Mouse (Mus musculus) hindbrain, embryonic 10.5 days (tissue): ENCODE results near the gene Gm17268. TPM values are rescaled to one million over a fixed set of nuclear protein-coding genes. Genes with fewer than 3 reads are reported as not detected.

ENCODE experiments used
- DNase-seq: peaks from one replicate; pipeline ENCODE4 v3.0.0-alpha.2; 2017; ENCODE audit warnings: low spot score
- H3K27ac ChIP-seq: fragments of 300-500 bp; sonication (generic); 2 replicates; pipeline ENCODE4 v1.5.1; 2016; ENCODE audit warnings: mild to moderate bottlenecking, moderate library complexity
- H3K27me3 ChIP-seq: fragments of 300-500 bp; sonication (generic); 2 replicates; pipeline ENCODE4 v1.6.1; 2016; ENCODE audit warnings: mild to moderate bottlenecking; ENCODE audit not compliant: poor library complexity, insufficient read depth, severe bottlenecking
- H3K36me3 ChIP-seq: fragments of 300-500 bp; sonication (generic); 2 replicates; pipeline ENCODE4 v1.6.1; 2016; ENCODE audit warnings: mild to moderate bottlenecking, moderate library complexity
- H3K4me1 ChIP-seq: fragments of 300-500 bp; sonication (generic); replicated peaks from 2 replicates; pipeline ENCODE4 v1.6.1; 2016; ENCODE audit warnings: mild to moderate bottlenecking
- H3K4me3 ChIP-seq: fragments of 300-500 bp; sonication (generic); 2 replicates; pipeline ENCODE4 v1.5.1; 2016; ENCODE audit warnings: mild to moderate bottlenecking, moderate library complexity
- H3K9me3 ChIP-seq: fragments of 300-500 bp; sonication (generic); 2 replicates; pipeline ENCODE4 v1.6.1; 2016; ENCODE audit warnings: mild to moderate bottlenecking, moderate library complexity
- WGBS: fragments of 180-500 bp; shearing (Covaris S2); methylation state at CpG from one replicate; pipeline ENCODE4 v1.1.7; 2016; 5-methylcytosine and 5-hydroxymethylcytosine counted together
- polyA plus RNA-seq: library from polyadenylated mRNA; unstranded; fragments of >200 nt; fragmentation: Nextera tagmentation; extraction: Ambion mirVana; gene quantifications from 2 replicates; pipeline ENCODE4 v1.2.1, GENCODE M21; 2016

Gene Gm17268
- polyA plus RNA-seq, 1 experiment from 2014 or later, result not detected

- no peaks in the 10 kb centered on the region for H3K4me1 ChIP-seq
- no peaks in the 10 kb centered on the region for H3K36me3 ChIP-seq
- no peak overlapping the region for H3K4me3 ChIP-seq
- no peak overlapping the region for H3K27ac ChIP-seq
- DNase-seq, result peak; percentile 78
- H3K27me3 ChIP-seq, result no peaks in the 10 kb centered on the region
- 74% methylated on average over 10 of the region's 10 CpGs for WGBS
- no peaks in the 10 kb centered on the region for H3K9me3 ChIP-seq
Observed at GRCm38 (mm10) chr11:81996172-81996841, 42.1 kb downstream of the Gm17268 start.

GRCm38 (mm10) chr11:81983146-81983545, 55.2 kb downstream of the Gm17268 start:
- Histone ChIP-seq H3K9me3 (no peaks in the 10 kb centered on the region), H3K36me3 (no peaks in the 10 kb centered on the region), H3K27ac (no peak overlapping the region), H3K4me1 (peaks cover 10% of the 10 kb centered on the region), H3K4me3 (no peak overlapping the region), H3K27me3 (no peaks in the 10 kb centered on the region)
- peak; percentile 57 for DNase-seq
- WGBS, result 42% methylated on average over 5 of the region's 5 CpGs

- Histone ChIP-seq H3K4me3 (no peak overlapping the region), H3K27ac (no peak overlapping the region), H3K36me3 (no peaks in the 10 kb centered on the region), H3K4me1 (peaks cover 10% of the 10 kb centered on the region), H3K27me3 (no peaks in the 10 kb centered on the region), H3K9me3 (no peaks in the 10 kb centered on the region)
- DNase-seq, result peak; percentile 35
- WGBS, result 47% methylated on average over 11 of the region's 11 CpGs
Observed at GRCm38 (mm10) chr11:81982191-81982590, 56.2 kb downstream of the Gm17268 start.

Other genes starting within 250 kb of the Gm17268 start
- 0.12 and 0.15 TPM in 2 replicates for gene 5530401A14Rik, start 177.9 kb downstream of the Gm17268 start, polyA plus RNA-seq
- gene Asic2, start 70.1 kb downstream of the Gm17268 start, polyA plus RNA-seq, result 1.6 and 2.6 TPM in 2 replicates
- 0.80 and 1.0 TPM in 2 replicates for gene Ccl2, start 3.0 kb downstream of the Gm17268 start, polyA plus RNA-seq
- gene Ccl7, start 7.2 kb upstream of the Gm17268 start, polyA plus RNA-seq, result 0.21 TPM in 1 of 2 replicates, not detected in the other
- not detected in 2 replicates for gene Ccl11, start 19.3 kb upstream of the Gm17268 start, polyA plus RNA-seq
- 0.56 and 1.3 TPM in 2 replicates for gene Ccl12, start 63.3 kb upstream of the Gm17268 start, polyA plus RNA-seq
- gene Ccl8, start 76.6 kb upstream of the Gm17268 start, polyA plus RNA-seq, result not detected in 2 replicates